Mouse (Mus musculus) layer of hippocampus, postnatal 36 days (tissue): ENCODE data around the gene Stim1. TPM values are rescaled to one million over a fixed set of nuclear protein-coding genes. Genes with fewer than 3 reads are reported as not detected.
"Not testable (repeated sequence)": the region's sequence is repeated elsewhere in the genome, so short reads cannot be mapped to it uniquely, and the experiment has no call there.

Experiments
- DNase-seq, 2 experiments: peaks; one replicate each; pipeline ENCODE4 v3.0.0; 2022
- total RNA-seq, 2 experiments: library from RNA; stranded (reverse); gene quantifications; 2 replicates each; pipeline ENCODE4 v1.2.3; 2021

The Stim1 gene
- total RNA-seq, 2 experiments from 2014 or later = 66.1 to 67.8 TPM

DNA sequence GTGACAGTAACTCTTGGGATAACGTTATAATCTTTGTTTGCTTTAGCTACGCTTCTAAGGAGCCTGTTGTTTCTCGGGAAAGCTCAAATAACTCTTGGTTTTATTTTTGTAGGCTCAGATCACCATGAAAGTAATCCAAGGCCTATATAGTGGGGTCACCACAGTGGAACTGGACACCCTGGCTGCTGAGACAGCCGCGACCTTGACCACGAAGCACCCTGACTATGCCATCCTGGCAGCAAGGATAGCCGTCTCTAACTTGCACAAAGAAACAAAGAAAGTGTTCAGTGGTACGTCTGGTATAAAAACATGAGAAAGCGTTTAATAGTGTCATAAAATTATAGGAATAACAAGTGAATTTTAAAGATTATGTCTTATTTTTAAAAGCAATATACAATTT, 178.8 kb downstream of the Stim1 start:
- no peak for DNase-seq

- DNase-seq = no peak
Measured at GRCm38 (mm10) chr7:102458618-102459380, 191.2 kb downstream of the Stim1 start.

DNA sequence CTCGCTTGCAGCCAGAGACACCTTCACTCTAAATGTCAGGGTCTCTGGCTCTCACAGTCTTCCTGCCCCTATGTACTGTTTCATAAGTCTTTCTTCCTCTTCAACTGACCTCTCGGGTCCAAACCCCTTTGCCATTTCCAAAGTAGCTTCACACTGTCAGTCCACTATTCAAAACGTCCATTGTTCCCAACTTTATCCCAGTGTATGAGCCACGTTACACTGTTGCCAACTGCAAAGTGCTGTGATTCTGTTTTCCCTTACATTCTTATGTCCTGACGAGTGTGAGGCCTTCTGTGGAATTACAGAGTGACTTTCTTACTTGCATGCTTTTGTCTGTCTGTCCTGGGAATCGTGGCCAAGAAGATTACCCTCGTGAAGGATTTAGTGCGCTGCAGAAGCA, 200.0 kb downstream of the Stim1 start:
- DNase-seq = no peak

- no peak for DNase-seq
Measured at GRCm38 (mm10) chr7:102472675-102473074, 205.1 kb downstream of the Stim1 start.

GRCm38 (mm10) chr7:102476601-102477000, 209.0 kb downstream of the Stim1 start:
- DNase-seq = no peak

DNA sequence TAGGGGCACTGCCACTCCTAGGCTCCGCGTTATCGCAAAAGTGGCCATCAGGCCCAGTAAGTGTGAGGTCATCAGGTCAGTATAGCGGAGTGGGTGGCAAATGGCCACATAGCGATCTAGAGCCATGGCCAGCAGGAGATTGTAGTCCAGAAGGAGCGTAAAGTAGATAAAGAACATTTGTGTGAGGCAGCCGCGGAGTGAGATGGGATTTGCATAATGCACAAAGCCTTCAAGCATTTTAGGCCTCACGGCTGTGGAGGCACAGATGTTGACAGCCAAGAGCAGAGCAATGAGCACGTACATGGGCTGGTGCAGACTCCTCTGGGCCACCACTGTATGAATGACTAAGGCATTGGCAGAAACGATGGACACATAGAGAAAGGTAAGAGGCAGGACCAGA, 209.8 kb downstream of the Stim1 start:
- no peak for DNase-seq

- no peak for DNase-seq
Measured at GRCm38 (mm10) chr7:102478425-102478824, 210.8 kb downstream of the Stim1 start.

DNA sequence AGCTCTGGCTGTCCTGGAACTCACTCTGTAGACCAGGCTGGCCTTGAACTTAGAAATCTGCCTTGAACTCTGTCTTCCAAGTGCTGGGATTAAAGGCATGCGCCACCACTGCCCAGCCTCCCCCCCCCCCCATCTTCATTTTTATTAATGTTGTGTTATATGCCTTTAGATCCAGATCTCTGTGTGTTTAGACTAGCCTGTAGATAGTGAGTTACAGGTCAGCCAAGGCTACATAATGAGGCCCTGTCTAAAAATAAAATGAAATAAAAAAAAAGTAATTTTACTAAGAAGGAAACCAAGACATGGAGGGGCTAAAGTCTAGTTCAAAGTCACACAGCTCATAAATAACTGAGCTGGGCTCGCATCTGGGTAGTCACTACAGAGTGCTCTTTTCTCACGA, 211.3 kb downstream of the Stim1 start:
- no peak for DNase-seq

GRCm38 (mm10) chr7:102479368-102480078, 211.9 kb downstream of the Stim1 start:
- no peak for DNase-seq

DNA sequence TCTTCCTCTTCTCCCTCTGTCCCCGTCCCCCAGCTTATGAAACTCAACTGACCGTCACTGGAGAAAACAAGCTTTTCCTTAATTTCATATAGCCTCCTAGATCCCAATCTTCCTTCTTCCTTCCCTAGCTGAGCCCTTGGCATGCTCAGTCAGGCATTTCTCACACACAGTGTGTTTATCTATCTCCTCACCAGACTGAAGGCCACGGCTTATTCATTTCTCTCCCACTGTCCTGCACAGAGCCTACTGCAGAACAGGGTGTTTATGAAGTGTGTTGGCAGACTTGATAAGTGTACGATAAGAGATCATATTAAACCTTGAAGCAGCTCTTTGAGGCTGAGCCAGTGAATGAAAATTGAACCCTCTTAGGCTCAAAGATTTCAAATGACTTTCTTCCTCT, 213.2 kb downstream of the Stim1 start:
- DNase-seq = no peak

DNA sequence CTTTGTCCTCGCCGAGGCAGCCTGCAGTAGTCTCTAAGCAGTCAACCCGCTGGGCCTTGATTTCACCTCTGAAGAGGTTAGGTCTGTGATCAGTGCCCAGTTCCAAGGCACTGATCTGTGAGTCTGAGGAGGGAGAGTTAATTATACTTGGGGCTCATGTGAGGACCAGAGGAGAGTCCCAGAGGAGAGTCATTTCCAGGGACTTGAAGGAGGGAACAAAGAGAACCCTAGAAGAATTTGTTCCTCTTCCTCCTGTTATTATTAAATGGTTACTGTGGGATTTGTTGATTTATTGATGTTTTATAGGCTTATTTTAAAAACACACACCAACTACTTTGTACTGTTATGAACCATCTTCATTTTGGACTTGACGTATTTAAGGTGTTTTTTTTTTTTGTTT, 214.0 kb downstream of the Stim1 start, which contains the start of gene Olfr543:
Gene Olfr543, minus strand, starts transcription at position 101 of the 400 bp plus-strand sequence.
- no peak for DNase-seq

DNA sequence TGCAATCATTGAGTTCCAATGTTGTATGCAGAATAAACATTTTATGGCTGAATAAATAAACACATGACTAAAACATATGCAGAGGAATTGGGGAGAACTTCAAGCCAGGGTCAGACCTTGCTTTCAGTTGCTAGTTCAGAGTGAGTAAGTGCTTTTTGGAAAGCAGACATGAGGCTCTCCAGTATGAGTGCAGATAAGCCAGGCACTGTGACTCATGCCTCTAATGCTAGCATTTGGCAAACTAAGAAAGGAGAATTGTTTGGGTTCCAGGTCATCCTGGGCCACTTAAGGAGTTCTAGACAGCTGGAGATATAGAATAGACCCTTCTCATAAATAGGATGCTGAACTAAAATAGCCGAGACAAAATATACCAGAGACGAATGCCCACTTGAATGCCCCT, 216.1 kb downstream of the Stim1 start:
- no peak for DNase-seq

DNA sequence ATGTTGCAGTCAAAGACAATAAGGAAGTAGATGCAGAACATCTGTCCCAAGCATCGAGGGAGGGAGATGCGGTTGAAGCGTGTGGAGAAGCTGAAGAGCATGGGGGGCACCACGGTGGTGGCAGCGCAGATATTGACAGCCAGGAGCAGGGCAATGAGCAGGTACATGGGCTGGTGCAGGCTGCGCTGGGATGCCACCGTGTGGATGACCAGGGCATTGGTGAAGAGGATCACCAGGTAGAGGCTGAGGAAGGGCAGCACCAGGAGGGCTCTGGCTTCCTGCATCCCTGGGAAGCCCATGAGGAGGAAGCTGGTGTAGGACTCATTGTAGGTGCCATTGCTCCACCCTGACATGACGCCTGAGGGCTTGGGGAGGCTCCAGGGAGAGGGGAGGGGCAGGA, 217.2 kb downstream of the Stim1 start:
- not testable (repeated sequence) for DNase-seq

GRCm38 (mm10) chr7:102486105-102486504, 218.5 kb downstream of the Stim1 start:
- no peak for DNase-seq

Other genes starting within 250 kb of the Stim1 start
- 10 to 100 TPM in 1 of 2 experiments, 1 to 10 TPM in 1; 7.8 to 11.0 TPM for gene Il18bp, start 249.1 kb upstream of the Stim1 start, total RNA-seq
- gene Rnf121, start 202.3 kb upstream of the Stim1 start, total RNA-seq = 10 to 100 TPM; 39.5 to 51.6 TPM
- 10 to 100 TPM; 27.5 to 30.0 TPM for gene Xndc1, start 202.3 kb upstream of the Stim1 start, total RNA-seq
- 1 to 10 TPM; 2.2 to 2.4 TPM for gene Xntrpc, start 202.1 kb upstream of the Stim1 start, total RNA-seq
- 1 to 10 TPM; 1.4 to 2.5 TPM for gene Trpc2, start 184.7 kb upstream of the Stim1 start, total RNA-seq
- gene Art1, start 166.1 kb upstream of the Stim1 start, total RNA-seq = not detected
- gene Art5, start 158.3 kb upstream of the Stim1 start, total RNA-seq = not detected
- not detected for gene Chrna10, start 151.0 kb upstream of the Stim1 start, total RNA-seq
- 10 to 100 TPM; 38.8 to 44.9 TPM for gene Nup98, start 57.6 kb upstream of the Stim1 start, total RNA-seq
- 10 to 100 TPM; 27.1 to 29.1 TPM for gene Pgap2, start 57.6 kb upstream of the Stim1 start, total RNA-seq
- 10 to 100 TPM; 23.9 to 29.4 TPM for gene Rhog, start 11.8 kb upstream of the Stim1 start, total RNA-seq
- 10 to 100 TPM in 1 of 2 experiments, 1 to 10 TPM in 1; 9.8 to 11.4 TPM for gene Rrm1, start 173.9 kb downstream of the Stim1 start, total RNA-seq
- gene Olfr543, start 213.9 kb downstream of the Stim1 start, total RNA-seq = not detected
- gene Olfr544, start 220.5 kb downstream of the Stim1 start, total RNA-seq = not detected
- not detected for gene Olfr545, start 231.8 kb downstream of the Stim1 start, total RNA-seq